17 mouse cellular contexts compared by ENCODE assay signal in genomic region chr1:105107836-105108235, GRCm38 (mm10).
DNase-seq lines count a peak whose midpoint lies in the region; ATAC-seq lines count a peak whose summit lies in the region.
"Had no signal": no experiment of that assay in that cellular context is flagged by ENCODE, and none has a peak within 500 bp of the region (broad histone marks: within the 10 kb centered on the region; RNA-seq: fewer than 3 reads in every experiment).

No protein-coding gene starts in this region.

- intact Hi-C loops in heart, postnatal 14 days (cut with DNase I), result no loop called here

- H3K27ac ChIP-seq in intestine, embryonic 16.5 days (ENCODE audit: low read length), result no peak overlapping the region
- H3K27ac ChIP-seq in limb, embryonic 10.5 days, result no peak overlapping the region
- H3K27ac ChIP-seq: embryonic facial prominence, embryonic 12.5 days; forebrain, embryonic 15.5 days; heart, embryonic 10.5 days; hindbrain, embryonic 10.5 days; hindbrain, embryonic 14.5 days had no signal

- peak; percentile 21; the same call in 1 of the 2 replicates for ATAC-seq in intestine, embryonic 16.5 days
- ATAC-seq: forebrain, embryonic 15.5 days had no signal

- H3K9me3 ChIP-seq in intestine, embryonic 16.5 days (ENCODE audit: control insufficient read depth, low read length), result no peaks in the 10 kb centered on the region
- H3K9me3 ChIP-seq in limb, embryonic 10.5 days (replicated peaks), result no peaks in the 10 kb centered on the region
- H3K9me3 ChIP-seq: embryonic facial prominence, embryonic 12.5 days; forebrain, embryonic 15.5 days; heart, embryonic 10.5 days; hindbrain, embryonic 10.5 days had no signal

- H3K27me3 ChIP-seq in intestine, embryonic 16.5 days (replicated peaks; ENCODE audit: control insufficient read depth, insufficient read depth, low read length), result no peaks in the 10 kb centered on the region
- no peaks in the 10 kb centered on the region for H3K27me3 ChIP-seq in limb, embryonic 10.5 days (ENCODE audit: low read depth, poor library complexity, severe bottlenecking)
- H3K27me3 ChIP-seq: embryonic facial prominence, embryonic 12.5 days; forebrain, embryonic 15.5 days had no signal

- 0 out of 2 replicates have a peak, but pooled peaks cover 3% of the 10 kb centered on the region for H3K4me1 ChIP-seq in intestine, embryonic 16.5 days (ENCODE audit: control insufficient read depth, insufficient read depth, low read length)
- no peaks in the 10 kb centered on the region for H3K4me1 ChIP-seq in limb, embryonic 10.5 days
- H3K4me1 ChIP-seq: embryonic facial prominence, embryonic 12.5 days; heart, embryonic 10.5 days had no signal

- 62% methylated on average over 4 of the region's 4 CpGs for WGBS in intestine, embryonic 16.5 days
- 79% methylated on average over 4 of the region's 4 CpGs for WGBS in limb, embryonic 10.5 days

- no peak overlapping the region for H3K9ac ChIP-seq in intestine, embryonic 16.5 days (ENCODE audit: low read depth, low read length)
- H3K9ac ChIP-seq: embryonic facial prominence, embryonic 12.5 days; forebrain, embryonic 15.5 days; hindbrain, embryonic 14.5 days had no signal

- H3K4me3 ChIP-seq in intestine, embryonic 16.5 days (ENCODE audit: low read length), result no peak overlapping the region
- no peak overlapping the region for H3K4me3 ChIP-seq in limb, embryonic 10.5 days
- H3K4me3 ChIP-seq: embryonic facial prominence, embryonic 12.5 days; forebrain, embryonic 15.5 days; heart, embryonic 10.5 days; hindbrain, embryonic 10.5 days had no signal

- peak; percentile 30 for DNase-seq in heart, adult 8-10 months (ENCODE audit: low spot score)
- DNase-seq in heart, postnatal 14 days, result no peak
- peak; percentile 50 for DNase-seq in lung, postnatal 10 days
- DNase-seq in lung, postnatal 36 days, result no peak
- no peak for DNase-seq in limb, embryonic 10.5 days (ENCODE audit: low spot score)
- DNase-seq: adrenal gland, adult 8-10 months; adrenal gland, postnatal 36 days; cerebellum, adult 11-12 months; cerebellum, adult 9-10 months; cerebellum, postnatal 25 days; gastrocnemius, postnatal 10 days had no signal

- no peak overlapping the region for H3K4me2 ChIP-seq in intestine, embryonic 16.5 days (ENCODE audit: low read depth, low read length)
- H3K4me2 ChIP-seq: embryonic facial prominence, embryonic 12.5 days; forebrain, embryonic 15.5 days; hindbrain, embryonic 14.5 days had no signal

- no peaks in the 10 kb centered on the region for H3K36me3 ChIP-seq in intestine, embryonic 16.5 days (ENCODE audit: control insufficient read depth, insufficient read depth, low read length)
- H3K36me3 ChIP-seq in limb, embryonic 10.5 days, result no peaks in the 10 kb centered on the region
- H3K36me3 ChIP-seq: embryonic facial prominence, embryonic 12.5 days; forebrain, embryonic 15.5 days; heart, embryonic 10.5 days; hindbrain, embryonic 10.5 days had no signal

Comparison
In these comparisons a context has a peak if more than half of its experiments do, and no peak if none do; other contexts are left out.
1. DNase-seq: peak in heart, adult 8-10 months (single experiment) and lung, postnatal 10 days (single experiment); none in heart, postnatal 14 days (0 of 2), lung, postnatal 36 days (single experiment) and limb, embryonic 10.5 days (single experiment).